Mouse (Mus musculus) right cerebral cortex, postnatal 4 days (tissue): ENCODE data around the gene Gm20388.

ENCODE experiments used
- DNase-seq: peaks from one replicate; pipeline ENCODE4 v3.0.0-alpha.2; 2022

Gm20388 gene

GRCm38 (mm10) chr8:120212596-120212995 lies 302.0 kb downstream of the Gm20388 start:
- DNase-seq = no peak

GRCm38 (mm10) chr8:120213229-120213628 lies 302.6 kb downstream of the Gm20388 start:
- no peak for DNase-seq

GRCm38 (mm10) chr8:120213939-120214338 lies 303.3 kb downstream of the Gm20388 start:
- no peak for DNase-seq

- no peak for DNase-seq
Observed at GRCm38 (mm10) chr8:120215416-120216141, 304.9 kb downstream of the Gm20388 start.

GRCm38 (mm10) chr8:120216855-120217830 lies 306.5 kb downstream of the Gm20388 start:
- DNase-seq = no peak

- DNase-seq = no peak
Observed at GRCm38 (mm10) chr8:120222548-120222947, 311.9 kb downstream of the Gm20388 start.

- DNase-seq = no peak
Observed at GRCm38 (mm10) chr8:120224521-120225420, 314.1 kb downstream of the Gm20388 start.

- DNase-seq = no peak
Observed at GRCm38 (mm10) chr8:120225421-120226151, 314.9 kb downstream of the Gm20388 start.

GRCm38 (mm10) chr8:120226700-120227577 lies 316.3 kb downstream of the Gm20388 start:
- no peak for DNase-seq

GRCm38 (mm10) chr8:120227578-120227876 lies 316.9 kb downstream of the Gm20388 start:
- DNase-seq = no peak

GRCm38 (mm10) chr8:120227891-120228591 lies 317.4 kb downstream of the Gm20388 start, which contains the start of gene Gse1:
Gse1 (plus strand) TSS chr8:120228456.
- DNase-seq = peak; percentile 71

- peak; percentile 49 for DNase-seq
Observed at GRCm38 (mm10) chr8:120228781-120229573, 318.3 kb downstream of the Gm20388 start.

GRCm38 (mm10) chr8:120229574-120229916 lies 318.9 kb downstream of the Gm20388 start:
- DNase-seq = no peak

GRCm38 (mm10) chr8:120230081-120230480 lies 319.4 kb downstream of the Gm20388 start:
- DNase-seq = no peak

GRCm38 (mm10) chr8:120230715-120231614 lies 320.3 kb downstream of the Gm20388 start:
- DNase-seq = no peak

GRCm38 (mm10) chr8:120231870-120232269 lies 321.2 kb downstream of the Gm20388 start:
- no peak for DNase-seq

GRCm38 (mm10) chr8:120232398-120232797 lies 321.8 kb downstream of the Gm20388 start:
- no peak for DNase-seq

- DNase-seq = no peak
Observed at GRCm38 (mm10) chr8:120232913-120233312, 322.3 kb downstream of the Gm20388 start.

- DNase-seq = peak; percentile 63
Observed at GRCm38 (mm10) chr8:120234457-120234856, 323.8 kb downstream of the Gm20388 start.
